Mouse (Mus musculus) adrenal gland, adult 10 weeks (tissue): ENCODE data around the gene Stk38. TPM values are rescaled to one million over a fixed set of nuclear protein-coding genes. Genes with fewer than 3 reads are reported as not detected.

Source experiments
- polyA plus RNA-seq: library from polyadenylated mRNA; stranded (reverse); fragments of 350-450 nt; fragmentation: Illumina TruSeq; extraction: RNeasy Lipid Tissue Mini Kit (QIAGEN cat#74804); gene quantifications from one replicate; pipeline ENCODE4 v1.2.3, GENCODE M21; 2014; ENCODE audit warnings: low read depth, low replicate concordance

Stk38 gene
- 94.6 TPM for polyA plus RNA-seq

DNA sequence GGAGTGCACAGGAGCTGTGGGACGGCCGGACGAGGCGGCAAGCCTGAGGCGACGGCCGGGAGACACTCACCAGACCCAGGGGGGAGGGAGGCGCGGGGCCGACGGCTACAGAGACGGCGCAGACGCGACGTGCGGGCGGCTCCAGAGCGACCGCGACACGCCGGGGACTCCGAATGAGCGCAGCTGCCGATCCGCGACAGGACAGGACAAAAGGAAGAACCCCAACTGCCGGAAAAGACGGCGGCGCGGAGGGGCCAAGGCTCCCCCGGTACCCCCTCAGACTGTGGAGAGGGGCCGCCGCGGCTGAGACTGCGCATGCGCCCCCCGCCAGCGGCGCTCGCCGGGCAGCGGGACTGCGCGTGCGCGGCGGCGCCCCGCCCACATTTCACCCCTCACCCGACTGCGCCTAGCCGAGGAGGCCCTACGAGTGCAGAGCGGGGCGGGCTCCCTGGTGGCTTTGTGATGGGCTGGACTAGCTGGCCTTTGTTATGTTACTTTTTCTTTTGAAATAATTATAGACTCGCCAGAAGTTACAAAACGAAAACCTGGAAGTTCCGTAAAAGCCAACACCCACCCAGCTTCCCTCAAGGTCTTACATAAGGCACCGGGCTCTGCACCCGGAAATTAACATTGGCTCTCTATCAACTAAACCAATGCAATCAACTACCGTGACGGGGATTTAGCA, at the start of gene Stk38:
Stk38 (minus strand) TSS at position 355 of the 685 bp plus-strand sequence.

DNA sequence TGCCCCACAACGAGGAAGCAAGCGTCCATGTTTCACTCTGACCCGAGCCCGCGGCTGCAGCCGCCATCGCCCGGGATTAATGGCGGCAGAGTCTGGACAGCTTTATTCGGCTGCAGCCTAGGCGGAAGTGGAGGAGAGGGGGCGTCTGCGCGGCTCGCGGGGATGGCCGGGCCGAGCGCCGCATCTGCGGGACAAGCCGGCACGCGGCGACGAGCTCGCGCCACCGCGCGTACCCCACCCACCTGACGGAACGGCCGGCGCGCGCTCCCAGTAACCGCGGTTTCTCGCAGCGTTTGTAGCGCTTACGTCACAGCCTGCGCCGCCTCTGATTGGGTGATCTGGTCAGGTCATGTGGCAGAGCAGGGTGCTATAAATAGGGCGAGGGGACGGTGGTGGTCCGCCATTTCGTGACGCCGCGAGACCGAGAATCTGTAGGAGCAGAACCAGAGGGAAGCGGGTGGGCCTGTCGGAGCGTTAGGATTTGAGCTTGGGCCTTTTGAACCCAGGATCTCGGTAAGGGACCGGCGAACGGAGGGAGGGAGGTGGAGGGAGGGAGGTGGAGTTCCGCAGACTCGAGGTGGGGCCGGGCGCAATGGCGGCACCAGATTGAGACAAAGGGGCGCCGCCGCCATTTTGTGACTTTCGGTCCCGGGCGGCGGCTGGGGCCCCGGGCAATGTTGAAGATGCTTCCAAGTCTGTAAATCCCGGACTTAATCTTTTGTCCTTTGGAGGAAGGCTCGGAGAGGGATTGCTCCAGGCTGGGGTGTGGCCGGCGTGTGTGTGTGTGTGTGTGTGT, 24.7 kb upstream of the Stk38 start, which contains the start of gene Srsf3:
Srsf3 (plus strand) TSS at position 355 of the 796 bp plus-strand sequence.

DNA sequence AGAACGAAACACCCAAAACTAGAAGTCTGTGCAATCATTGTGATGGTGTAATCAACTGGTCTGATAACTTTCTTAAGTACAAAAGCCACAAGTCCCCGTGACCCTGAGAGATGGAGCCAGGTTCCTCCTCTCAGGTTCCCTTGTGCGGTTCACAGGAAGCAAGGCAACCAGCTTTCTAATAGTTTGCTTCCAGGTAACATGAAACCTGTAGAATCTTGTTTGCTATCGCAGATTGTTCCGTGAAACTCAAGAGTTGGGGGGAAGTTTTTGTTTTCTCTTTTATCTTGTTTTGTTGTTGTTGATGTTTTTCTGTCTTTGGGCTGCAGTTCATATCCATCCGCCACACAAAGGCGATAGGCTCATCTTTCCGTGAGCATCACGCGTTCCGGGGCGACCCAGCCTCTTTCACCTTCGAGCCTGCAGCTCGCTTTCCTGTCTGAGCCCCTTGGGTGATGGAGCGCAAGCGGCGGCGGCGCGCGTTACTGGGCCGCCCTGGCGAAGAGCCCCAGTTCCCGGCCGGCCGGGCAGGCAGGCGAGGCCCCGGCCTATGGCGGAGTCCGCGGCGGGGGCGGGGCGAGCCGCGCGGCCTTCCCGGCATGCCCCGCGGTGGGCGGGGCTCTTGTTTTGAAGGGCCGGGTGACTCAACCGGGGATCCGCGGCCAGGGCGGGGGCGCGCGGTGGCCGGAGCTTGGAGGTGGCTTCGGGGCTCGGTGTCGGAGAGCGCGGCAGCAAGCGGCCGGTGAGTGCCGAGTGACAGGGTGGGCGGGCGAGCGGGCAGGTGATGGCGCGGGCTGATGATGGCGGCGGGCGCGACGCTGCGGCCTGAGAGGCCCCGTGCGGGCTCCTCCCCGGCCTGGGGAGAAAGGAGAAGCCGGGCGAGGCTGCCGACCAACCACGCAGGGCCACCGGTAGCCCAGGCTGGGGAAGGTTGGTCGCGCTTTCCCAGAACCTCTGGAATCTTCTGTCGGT, 55.7 kb downstream of the Stk38 start, which contains the start of gene Kctd20:
Kctd20 (plus strand) TSS at position 120 of the 969 bp plus-strand sequence.

GRCm38 (mm10) chr17:28943740-28944139, 64.1 kb downstream of the Stk38 start, which contains the start of gene Pxt1:
Gene Pxt1, minus strand, starts transcription at chr17:28943840.

Other genes with a start within 250 kb of the Stk38 start
- gene Mapk13, start 238.7 kb downstream of the Stk38 start, polyA plus RNA-seq, result 10.0 TPM
- 41.6 TPM for gene Brpf3, start 206.9 kb downstream of the Stk38 start, polyA plus RNA-seq
- not detected for gene Pnpla1, start 149.6 kb downstream of the Stk38 start, polyA plus RNA-seq
- gene 4930539E08Rik, start 92.7 kb downstream of the Stk38 start, polyA plus RNA-seq, result not detected
- gene Pxt1, start 64.2 kb downstream of the Stk38 start, polyA plus RNA-seq, result not detected
- 42.3 TPM for gene Kctd20, start 56.0 kb downstream of the Stk38 start, polyA plus RNA-seq
- gene Srsf3, start 24.6 kb upstream of the Stk38 start, polyA plus RNA-seq, result 414 TPM
- gene Cdkn1a, start 83.0 kb upstream of the Stk38 start, polyA plus RNA-seq, result 46.2 TPM
- gene Rab44, start 106.2 kb upstream of the Stk38 start, polyA plus RNA-seq, result not detected
- not detected for gene Cpne5, start 230.2 kb upstream of the Stk38 start, polyA plus RNA-seq